Mouse (Mus musculus): Measurements from ENCODE around the gene Dnajc15. TPM values are rescaled to one million over a fixed set of nuclear protein-coding genes. Genes with fewer than 3 reads are reported as not detected.

Dnajc15 gene
- polyA plus RNA-seq, 1 experiment = 54.7 TPM

GRCm38 (mm10) chr14:77864051-77864450, 10.9 kb downstream of the Dnajc15 start:
- Histone ChIP-seq H3K27ac (ENCODE audit: insufficient read depth, low read length) (no peak overlapping the region), H3K4me1 (ENCODE audit: control insufficient read depth, insufficient read depth, low read length) (no peaks in the 10 kb centered on the region), H3K4me3 (ENCODE audit: insufficient read depth, low read length) (no peak overlapping the region)
- TF ChIP-seq POLR2A (IDR thresholded peaks at IDR 0.05; ENCODE audit: low read depth, low read length) (no peak), CTCF (IDR thresholded peaks at IDR 0.05; ENCODE audit: borderline replicate concordance, insufficient read depth, low read length) (no peak)

- Histone ChIP-seq H3K4me3 (ENCODE audit: insufficient read depth, low read length) (no peak overlapping the region), H3K27ac (ENCODE audit: insufficient read depth, low read length) (no peak overlapping the region), H3K4me1 (ENCODE audit: control insufficient read depth, insufficient read depth, low read length) (no peaks in the 10 kb centered on the region)
- no peak for TF ChIP-seq POLR2A (IDR thresholded peaks at IDR 0.05; ENCODE audit: low read depth, low read length)
Measured at GRCm38 (mm10) chr14:77860841-77861560, 13.9 kb downstream of the Dnajc15 start.

DNA sequence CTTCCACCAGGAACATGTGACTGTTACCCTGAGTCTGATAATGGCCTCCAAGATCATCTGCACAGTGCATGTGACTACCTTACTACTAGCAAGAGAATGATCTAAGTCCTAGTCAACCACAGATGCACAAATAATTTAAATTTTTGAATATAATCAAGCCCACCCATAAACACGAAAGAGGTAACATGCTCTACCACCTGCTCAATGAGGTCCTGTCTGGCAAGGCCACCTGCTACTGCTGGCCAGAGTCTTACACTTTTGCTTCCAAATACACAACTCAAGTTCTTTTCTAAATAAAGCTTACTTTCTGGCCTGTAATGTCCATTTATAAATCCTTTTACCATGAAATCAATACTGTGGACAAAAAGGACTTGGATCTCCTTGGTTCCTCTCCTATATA, 15.0 kb downstream of the Dnajc15 start:
- TF ChIP-seq CTCF (IDR thresholded peaks at IDR 0.05; ENCODE audit: borderline replicate concordance, insufficient read depth, low read length) (no peak), POLR2A (IDR thresholded peaks at IDR 0.05; ENCODE audit: low read depth, low read length) (no peak)
- Histone ChIP-seq H3K4me1 (ENCODE audit: control insufficient read depth, insufficient read depth, low read length) (no peaks in the 10 kb centered on the region), H3K27ac (ENCODE audit: insufficient read depth, low read length) (no peak overlapping the region), H3K4me3 (ENCODE audit: insufficient read depth, low read length) (no peak overlapping the region)

GRCm38 (mm10) chr14:77853951-77854350, 21.0 kb downstream of the Dnajc15 start:
- H3K4me1 ChIP-seq (ENCODE audit: control insufficient read depth, insufficient read depth, low read length) = no peaks in the 10 kb centered on the region
- H3K4me3 ChIP-seq (ENCODE audit: insufficient read depth, low read length) = no peak overlapping the region
- TF ChIP-seq POLR2A (IDR thresholded peaks at IDR 0.05; ENCODE audit: low read depth, low read length) (no peak), CTCF (IDR thresholded peaks at IDR 0.05; ENCODE audit: borderline replicate concordance, insufficient read depth, low read length) (no peak)
- no peak overlapping the region for H3K27ac ChIP-seq (ENCODE audit: insufficient read depth, low read length)

DNA sequence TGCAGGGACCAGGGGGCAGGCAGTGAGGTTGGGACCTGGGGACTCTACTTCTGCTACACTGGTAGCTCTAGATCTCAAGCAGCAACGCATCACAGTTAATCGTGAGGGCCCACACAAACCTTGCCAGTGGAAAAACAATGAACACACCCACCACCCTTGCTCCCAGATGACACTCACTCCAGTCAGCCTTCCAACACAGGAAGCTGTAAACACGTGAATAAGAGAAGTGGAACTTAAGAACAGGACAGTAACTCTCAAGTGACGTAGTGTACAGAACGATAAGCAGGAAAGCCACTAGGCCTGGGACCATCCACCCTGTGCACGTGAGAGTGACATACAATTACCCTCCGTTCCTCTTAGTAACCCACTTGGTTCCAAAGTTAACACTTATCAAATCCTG, 25.1 kb downstream of the Dnajc15 start:
- Histone ChIP-seq H3K4me3 (ENCODE audit: insufficient read depth, low read length) (no peak overlapping the region), H3K4me1 (ENCODE audit: control insufficient read depth, insufficient read depth, low read length) (no peaks in the 10 kb centered on the region), H3K27ac (ENCODE audit: insufficient read depth, low read length) (no peak overlapping the region)
- TF ChIP-seq POLR2A (IDR thresholded peaks at IDR 0.05; ENCODE audit: low read depth, low read length) (no peak), CTCF (IDR thresholded peaks at IDR 0.05; ENCODE audit: borderline replicate concordance, insufficient read depth, low read length) (no peak)

- TF ChIP-seq POLR2A (IDR thresholded peaks at IDR 0.05; ENCODE audit: low read depth, low read length) = no peak
- no peak for TF ChIP-seq CTCF (IDR thresholded peaks at IDR 0.05; ENCODE audit: borderline replicate concordance, insufficient read depth, low read length)
- Histone ChIP-seq H3K27ac (ENCODE audit: insufficient read depth, low read length) (no peak overlapping the region), H3K4me1 (ENCODE audit: control insufficient read depth, insufficient read depth, low read length) (no peaks in the 10 kb centered on the region), H3K4me3 (ENCODE audit: insufficient read depth, low read length) (no peak overlapping the region)
Measured at GRCm38 (mm10) chr14:77848349-77848748, 26.6 kb downstream of the Dnajc15 start.

GRCm38 (mm10) chr14:77846206-77846605, 28.7 kb downstream of the Dnajc15 start:
- H3K27ac ChIP-seq (ENCODE audit: insufficient read depth, low read length) = no peak overlapping the region
- H3K4me1 ChIP-seq (ENCODE audit: control insufficient read depth, insufficient read depth, low read length) = no peaks in the 10 kb centered on the region
- TF ChIP-seq CTCF (IDR thresholded peaks at IDR 0.05; ENCODE audit: borderline replicate concordance, insufficient read depth, low read length) (no peak), POLR2A (IDR thresholded peaks at IDR 0.05; ENCODE audit: low read depth, low read length) (no peak)
- H3K4me3 ChIP-seq (ENCODE audit: insufficient read depth, low read length) = no peak overlapping the region

GRCm38 (mm10) chr14:77845479-77845878, 29.4 kb downstream of the Dnajc15 start:
- TF ChIP-seq CTCF (IDR thresholded peaks at IDR 0.05; ENCODE audit: borderline replicate concordance, insufficient read depth, low read length) = no peak
- TF ChIP-seq POLR2A (IDR thresholded peaks at IDR 0.05; ENCODE audit: low read depth, low read length) = no peak
- H3K27ac ChIP-seq (ENCODE audit: insufficient read depth, low read length) = no peak overlapping the region
- no peaks in the 10 kb centered on the region for H3K4me1 ChIP-seq (ENCODE audit: control insufficient read depth, insufficient read depth, low read length)
- no peak overlapping the region for H3K4me3 ChIP-seq (ENCODE audit: insufficient read depth, low read length)

DNA sequence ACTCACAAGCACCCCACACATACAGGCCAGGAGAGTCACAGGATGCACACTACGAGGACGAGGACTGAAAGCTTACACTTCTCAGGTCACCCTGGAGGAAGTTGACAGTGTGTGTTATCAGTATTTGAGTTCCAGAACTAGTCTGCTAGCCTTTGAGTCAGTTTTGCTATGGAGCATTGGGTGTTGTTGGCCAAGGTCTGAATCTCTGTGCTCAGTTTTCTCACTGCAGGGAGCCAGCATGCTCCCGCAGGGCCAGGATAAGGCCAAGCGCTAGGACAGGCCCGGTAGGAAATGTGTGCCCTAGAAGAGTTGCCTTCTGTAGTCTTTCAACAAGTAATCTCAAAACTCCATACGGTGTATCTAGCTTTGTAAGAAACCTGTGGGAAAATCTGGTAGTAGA, 34.4 kb downstream of the Dnajc15 start:
- no peak for TF ChIP-seq CTCF (IDR thresholded peaks at IDR 0.05; ENCODE audit: borderline replicate concordance, insufficient read depth, low read length)
- TF ChIP-seq POLR2A (IDR thresholded peaks at IDR 0.05; ENCODE audit: low read depth, low read length) = no peak
- Histone ChIP-seq H3K4me3 (ENCODE audit: insufficient read depth, low read length) (no peak overlapping the region), H3K27ac (ENCODE audit: insufficient read depth, low read length) (no peak overlapping the region), H3K4me1 (ENCODE audit: control insufficient read depth, insufficient read depth, low read length) (no peaks in the 10 kb centered on the region)

DNA sequence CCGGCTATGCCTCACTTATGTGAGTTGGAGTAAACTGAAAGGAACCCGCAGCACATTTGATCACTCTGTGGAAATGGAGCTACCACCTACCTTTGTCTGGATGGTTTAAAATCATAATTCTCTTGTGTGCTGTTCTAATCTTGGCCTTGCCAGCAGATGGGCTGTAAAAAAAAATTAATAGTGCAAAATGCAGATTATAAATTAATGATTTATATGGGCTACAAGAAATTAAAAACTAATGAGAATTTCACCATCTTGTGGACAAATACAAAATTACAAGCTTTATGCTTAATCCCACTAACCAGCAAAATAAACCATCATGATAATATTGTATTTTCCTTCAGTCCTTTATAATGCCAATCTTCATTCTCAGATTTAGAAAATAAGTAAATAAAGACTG, 34.8 kb downstream of the Dnajc15 start:
- Histone ChIP-seq H3K4me3 (ENCODE audit: insufficient read depth, low read length) (no peak overlapping the region), H3K27ac (ENCODE audit: insufficient read depth, low read length) (no peak overlapping the region), H3K4me1 (ENCODE audit: control insufficient read depth, insufficient read depth, low read length) (no peaks in the 10 kb centered on the region)
- TF ChIP-seq CTCF (IDR thresholded peaks at IDR 0.05; ENCODE audit: borderline replicate concordance, insufficient read depth, low read length) (no peak), POLR2A (IDR thresholded peaks at IDR 0.05; ENCODE audit: low read depth, low read length) (no peak)

All from embryonic fibroblast, embryonic 13.5 days (primary cell).